Mouse (Mus musculus) ovary, adult 18-20 months (tissue): ENCODE measurements around the gene Zfand5.

ENCODE experiments used
- DNase-seq: peaks from one replicate; pipeline ENCODE4 v3.0.0; 2022; ENCODE audit warnings: low spot score, mixed read lengths

Gene Zfand5

DNA sequence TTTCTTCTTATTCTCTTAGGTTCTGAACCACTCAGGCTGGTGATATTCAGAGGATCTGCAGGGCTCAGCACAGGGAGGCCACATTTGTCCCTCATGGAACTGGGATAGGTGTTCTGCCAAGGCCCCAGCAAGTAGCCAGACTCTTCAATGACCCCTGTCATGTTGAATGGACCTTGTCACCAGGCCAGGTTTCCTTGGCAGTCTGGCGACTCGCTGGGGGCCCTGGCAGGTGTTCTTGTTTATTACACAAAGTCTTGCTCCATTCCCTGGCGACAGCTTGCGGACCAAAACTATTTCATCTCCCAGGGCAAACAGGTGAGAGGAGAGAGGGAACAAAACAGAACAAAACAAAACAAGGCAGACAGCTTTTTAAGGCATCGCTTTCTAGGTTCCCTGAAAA, 57.7 kb downstream of the Zfand5 start:
- no peak for DNase-seq

DNA sequence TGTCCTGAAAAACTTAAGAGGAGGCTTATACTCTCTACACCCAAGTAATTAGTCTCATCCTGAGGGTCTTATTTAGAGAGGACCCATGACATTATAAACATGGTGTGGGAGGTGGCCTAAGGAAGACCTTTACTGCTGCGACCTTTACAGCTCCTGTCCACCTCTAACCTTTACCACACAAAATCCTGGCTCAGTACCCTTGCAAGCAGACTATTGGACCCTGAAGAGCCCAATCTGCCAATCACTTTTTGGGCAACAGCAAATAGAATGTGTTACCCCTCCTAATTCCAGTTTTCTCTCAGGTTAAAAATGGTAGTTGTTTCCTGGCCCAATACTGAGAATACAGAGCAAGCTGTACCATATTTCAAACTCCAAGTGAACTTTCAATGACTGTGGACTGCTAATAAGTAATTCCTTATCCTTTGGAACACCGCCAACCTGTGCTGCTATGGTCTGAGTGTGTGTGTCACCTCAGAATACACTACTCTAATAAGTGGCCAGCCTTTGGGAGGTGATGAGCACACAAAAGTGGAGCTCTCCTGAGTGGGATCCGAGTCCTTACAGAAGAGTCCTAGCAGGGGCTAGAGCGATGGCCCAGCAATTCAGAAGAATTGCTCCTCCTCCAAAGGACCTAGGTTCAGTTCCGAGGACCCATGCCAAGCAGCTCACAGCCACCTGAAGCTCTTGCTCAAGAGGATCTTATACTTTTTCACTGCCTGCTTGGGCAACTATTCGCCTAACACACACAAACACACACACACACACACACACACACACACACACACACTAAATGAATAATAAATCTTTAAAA, 58.4 kb downstream of the Zfand5 start:
- DNase-seq = no peak

DNA sequence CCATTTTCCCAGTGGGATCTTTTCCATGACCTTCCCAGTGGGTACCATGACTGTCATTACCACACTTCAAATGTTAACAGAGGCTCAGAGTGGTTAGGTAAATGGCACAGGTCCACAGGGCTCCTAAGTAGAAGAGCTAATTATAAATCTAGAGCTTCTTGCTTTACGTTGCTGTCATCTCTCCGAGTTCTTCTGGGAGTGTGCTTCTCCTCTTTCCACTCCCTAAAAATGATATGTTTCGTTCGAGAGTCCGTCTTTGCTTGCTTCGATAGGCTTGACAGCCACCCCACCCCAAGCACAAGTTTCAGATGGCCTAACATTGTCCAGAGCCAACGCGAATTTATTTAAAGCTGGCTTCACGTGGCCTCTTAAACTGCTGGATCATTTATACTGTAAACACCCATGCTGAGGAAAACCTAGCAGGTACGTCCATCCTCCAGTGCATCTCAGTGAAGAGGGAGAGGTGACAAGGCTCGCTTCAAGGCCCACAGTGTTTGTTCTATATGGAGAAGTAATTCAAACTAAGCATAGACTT, 59.6 kb downstream of the Zfand5 start:
- DNase-seq = no peak
